Mouse (Mus musculus) layer of hippocampus, adult 9-10 months (tissue): ENCODE results near the gene Slco3a1.
A peak's percentile ranks its signal among the peaks of the same experiment; 100 is the strongest.

ENCODE experiments used
- DNase-seq: peaks from one replicate; pipeline ENCODE4 v3.0.0; 2022; ENCODE audit warnings: low spot score

Slco3a1 gene

DNA sequence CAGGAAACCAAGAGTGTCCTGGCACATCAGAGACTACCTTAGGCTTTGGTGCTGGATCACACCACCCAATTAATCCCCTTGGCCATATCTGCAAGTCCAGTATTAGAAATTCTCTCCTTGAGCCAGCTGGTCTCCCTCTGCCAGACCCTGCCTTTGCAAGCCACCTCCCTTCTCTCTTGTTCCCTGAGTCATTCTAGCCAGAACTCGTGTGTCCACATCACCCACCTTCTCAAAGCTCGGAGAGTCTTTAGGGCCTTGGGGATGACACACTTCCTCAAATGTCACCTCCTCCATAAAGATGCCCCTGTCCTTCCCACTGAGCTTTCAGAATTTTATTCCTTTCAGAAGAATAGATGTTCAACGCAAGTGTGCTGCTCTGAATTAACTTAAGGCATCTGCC, 172.3 kb downstream of the Slco3a1 start:
- DNase-seq = no peak

DNA sequence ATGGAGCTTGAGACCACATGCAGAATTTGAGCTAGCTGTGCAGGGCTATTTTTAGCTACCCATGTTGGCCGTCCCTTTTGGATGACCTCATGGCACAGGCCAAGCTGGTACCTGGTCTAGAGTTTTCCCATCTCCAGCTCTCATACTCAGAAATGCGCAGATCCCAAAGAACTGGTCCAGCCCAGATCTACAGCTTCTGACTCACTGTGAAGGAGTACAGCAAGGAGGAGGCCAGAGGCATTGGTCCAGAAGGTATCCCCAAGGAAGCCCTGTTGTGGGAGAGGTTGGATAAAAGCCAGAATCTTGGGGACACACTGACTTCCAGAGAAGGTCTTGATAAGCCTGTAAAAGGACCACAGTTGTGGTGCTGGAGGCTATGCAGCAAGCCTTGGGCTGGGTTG, 172.7 kb downstream of the Slco3a1 start:
- DNase-seq = no peak

DNA sequence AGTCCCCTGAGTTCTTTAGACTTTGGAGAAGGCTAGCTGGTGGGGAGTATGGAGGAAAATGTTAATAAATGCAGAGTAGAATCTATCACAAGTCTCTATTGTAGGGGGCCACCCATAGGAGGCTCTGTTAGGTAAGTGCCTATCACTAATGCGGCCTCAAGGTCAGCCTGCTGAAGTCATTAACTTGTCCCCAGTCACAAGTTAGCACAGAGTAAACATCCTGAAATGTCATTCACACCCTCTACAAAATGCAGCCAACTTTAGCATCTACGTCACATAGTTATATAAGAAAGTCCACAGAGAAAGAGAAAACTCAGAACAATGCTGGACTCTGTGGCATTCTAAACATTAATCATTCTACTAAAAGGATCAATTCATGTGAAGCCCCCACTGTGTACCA, 173.5 kb downstream of the Slco3a1 start:
- DNase-seq = no peak

DNA sequence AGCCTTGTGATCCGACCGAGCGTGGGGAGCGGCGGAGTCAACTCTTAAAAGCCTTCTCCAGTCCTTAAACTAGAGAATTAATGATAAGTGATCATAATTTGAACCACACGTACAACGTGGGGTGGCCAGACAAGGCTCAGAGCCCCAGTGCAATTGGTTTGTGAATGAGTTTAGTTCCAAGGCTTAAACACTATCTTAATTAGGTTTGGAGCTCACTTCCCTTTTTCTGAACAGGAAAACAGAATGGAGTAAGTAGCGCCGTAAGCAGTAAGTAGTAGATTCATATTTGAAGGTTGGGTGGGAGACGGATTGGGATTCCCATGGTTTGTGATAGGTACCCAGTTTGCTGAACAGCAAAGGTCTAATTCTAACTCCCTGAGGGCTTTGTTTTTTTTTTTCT, 176.7 kb downstream of the Slco3a1 start:
- DNase-seq = no peak

DNA sequence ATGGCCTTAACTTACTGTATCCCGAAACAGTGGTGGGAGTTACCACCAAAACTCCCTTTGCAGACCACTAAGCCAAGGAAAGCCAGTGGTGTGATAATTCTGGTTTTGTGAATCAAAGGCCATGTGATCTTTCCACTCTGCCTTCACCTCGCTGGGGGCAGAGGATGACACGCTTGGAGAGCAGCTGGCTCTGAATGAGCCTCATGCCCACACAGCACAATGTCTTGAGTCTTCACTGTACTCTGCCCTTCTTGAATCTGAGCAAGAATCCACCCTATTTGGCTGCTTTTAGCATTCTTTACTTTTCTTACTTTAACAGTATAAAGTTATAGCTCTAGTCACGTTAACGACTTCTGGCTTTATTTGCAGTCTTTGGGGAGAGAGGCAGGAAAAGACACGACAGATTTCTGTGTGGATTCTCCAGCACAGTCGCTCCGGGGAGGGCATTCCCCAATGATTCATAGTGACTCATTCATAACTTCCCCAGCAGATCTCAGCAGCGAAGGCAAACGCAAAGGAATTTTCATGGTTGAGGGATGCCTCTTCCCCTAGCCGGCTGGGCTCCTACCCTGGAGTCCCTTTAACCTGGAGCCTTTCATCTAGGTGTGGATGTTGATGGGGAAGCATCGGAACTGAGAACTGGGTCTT, 178.1 kb downstream of the Slco3a1 start:
- no peak for DNase-seq

DNA sequence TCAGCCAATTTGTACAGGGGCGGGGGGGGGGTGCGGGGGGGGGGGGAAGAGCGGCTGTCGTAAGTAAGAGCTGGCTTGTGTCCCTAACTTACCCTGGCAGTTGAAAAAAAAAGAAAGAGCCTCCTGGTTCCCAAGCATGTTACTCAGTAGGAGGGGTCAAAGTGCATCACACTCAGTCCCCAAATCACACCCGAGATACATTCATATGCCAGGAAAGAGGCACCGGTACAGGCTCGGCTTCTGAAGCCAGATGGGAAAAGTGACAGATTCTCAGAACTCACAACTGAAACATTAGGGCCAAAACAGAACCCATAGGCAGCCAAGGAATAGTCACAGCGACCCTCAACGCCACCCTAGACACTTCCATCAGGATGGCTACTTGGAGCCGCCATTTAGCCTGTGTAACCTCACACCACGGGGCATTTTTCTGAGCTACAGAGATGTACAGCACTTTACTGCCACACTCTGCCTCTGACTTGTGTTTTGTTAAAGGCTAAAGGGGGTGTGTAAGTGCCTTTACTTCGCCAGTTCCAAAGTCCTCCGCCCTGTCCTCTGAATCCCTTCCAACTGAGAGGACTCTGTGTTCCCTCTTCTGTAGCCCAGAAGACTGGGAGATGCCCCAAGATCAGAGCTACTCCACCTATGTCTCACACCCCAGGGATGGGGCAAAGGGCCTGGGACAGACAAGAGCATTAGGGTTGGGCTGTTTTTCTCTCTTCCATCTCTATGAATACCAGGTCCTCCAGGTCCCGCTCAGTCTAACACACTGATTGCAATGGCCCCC, 179.2 kb downstream of the Slco3a1 start:
- no peak for DNase-seq

DNA sequence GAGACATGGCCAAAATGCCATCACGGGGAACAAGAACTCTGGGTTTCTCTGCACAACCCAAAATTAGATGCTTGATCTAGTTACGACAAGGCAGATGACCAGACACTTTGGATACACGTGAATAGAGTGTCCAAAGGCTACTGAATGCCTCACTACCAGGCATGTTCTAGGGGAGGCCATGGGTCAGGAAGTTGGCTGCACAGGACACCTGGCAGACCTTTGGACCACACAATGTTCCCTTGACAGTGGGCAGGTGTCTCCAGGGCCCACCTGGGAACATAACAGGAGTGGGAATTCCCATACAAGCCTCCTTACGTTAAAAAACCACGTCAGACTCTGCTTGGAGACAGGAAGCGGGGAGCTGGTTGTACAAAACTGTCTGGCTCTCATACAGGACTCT, 181.5 kb downstream of the Slco3a1 start:
- no peak for DNase-seq

DNA sequence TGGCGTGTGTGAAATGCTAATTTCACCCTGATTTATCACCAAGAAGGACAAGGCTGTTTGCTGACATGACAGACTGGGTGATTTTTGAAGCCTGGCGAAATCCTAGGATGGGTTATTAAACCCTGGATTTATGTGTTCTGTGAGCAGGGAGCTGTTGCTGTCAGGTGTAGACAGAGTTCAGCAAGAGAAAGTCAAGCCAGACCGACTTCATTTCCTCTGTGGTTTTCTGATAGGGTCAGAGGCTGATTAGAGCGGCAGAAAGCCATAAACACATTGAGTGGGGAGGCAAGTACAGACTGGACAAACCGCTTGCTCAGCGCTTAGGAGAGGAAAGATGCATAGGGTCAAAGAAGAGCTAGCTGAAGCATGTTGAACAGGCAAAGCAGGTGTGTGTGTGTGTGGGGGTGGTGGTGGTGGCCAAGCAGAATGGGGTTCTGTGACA, 182.4 kb downstream of the Slco3a1 start:
- DNase-seq = no peak

DNA sequence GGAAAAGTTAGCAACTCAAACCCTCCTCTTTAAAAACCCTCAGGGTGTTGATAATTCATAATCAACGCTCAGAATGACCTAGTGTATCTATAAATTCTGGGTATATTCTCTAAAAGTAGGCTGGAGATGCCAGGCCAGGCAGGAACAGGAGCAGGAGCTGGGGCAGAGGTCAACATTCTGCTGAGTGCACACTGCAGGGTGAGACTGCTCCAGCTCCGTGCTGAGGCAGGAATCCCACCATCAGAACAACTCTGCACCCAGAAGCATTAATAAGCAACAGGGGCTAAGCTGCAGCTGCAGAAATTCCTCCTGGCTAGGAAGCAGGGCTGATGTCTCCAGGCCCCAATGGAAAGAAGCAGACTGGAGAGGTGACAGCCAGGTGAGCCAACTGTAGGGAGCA, 182.9 kb downstream of the Slco3a1 start:
- no peak for DNase-seq

DNA sequence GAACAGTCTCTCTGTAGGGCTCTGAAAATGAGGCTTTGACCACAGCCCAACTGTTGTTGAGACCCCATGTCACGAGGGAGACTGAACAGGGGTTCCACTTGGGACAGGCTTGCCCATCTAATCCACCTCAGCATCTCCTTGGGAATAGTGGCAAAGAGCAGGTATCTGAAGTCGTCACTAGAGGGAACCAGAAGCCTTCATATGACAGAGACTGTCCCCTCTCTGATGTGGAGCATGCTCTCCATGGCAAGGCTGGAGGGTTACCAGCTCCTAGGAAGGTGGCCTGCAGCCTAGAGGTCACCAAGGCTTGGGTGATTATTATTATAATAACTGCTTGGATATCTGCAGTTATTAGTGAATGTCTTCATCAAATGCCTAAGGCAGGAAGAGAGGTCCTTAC, 183.4 kb downstream of the Slco3a1 start:
- DNase-seq = no peak

DNA sequence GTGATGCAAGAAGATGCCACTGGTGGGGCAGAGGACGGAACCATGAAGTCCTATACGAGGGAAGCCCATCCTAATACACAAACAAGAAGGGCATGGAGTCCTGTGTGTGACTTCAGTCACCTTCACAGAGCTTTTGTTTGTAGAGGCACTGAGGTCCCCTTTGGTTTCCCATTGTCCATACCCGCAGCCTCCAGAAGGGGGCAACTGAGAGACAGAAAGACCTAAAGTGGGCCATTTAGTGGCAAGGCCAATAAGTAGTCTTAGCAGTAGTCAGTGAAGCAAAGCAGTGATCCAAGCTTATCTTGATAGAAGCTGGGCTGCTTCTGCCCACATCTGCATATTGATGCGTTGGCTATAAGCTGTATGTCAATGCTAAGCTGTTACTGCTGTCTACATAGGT, 184.9 kb downstream of the Slco3a1 start:
- no peak for DNase-seq

DNA sequence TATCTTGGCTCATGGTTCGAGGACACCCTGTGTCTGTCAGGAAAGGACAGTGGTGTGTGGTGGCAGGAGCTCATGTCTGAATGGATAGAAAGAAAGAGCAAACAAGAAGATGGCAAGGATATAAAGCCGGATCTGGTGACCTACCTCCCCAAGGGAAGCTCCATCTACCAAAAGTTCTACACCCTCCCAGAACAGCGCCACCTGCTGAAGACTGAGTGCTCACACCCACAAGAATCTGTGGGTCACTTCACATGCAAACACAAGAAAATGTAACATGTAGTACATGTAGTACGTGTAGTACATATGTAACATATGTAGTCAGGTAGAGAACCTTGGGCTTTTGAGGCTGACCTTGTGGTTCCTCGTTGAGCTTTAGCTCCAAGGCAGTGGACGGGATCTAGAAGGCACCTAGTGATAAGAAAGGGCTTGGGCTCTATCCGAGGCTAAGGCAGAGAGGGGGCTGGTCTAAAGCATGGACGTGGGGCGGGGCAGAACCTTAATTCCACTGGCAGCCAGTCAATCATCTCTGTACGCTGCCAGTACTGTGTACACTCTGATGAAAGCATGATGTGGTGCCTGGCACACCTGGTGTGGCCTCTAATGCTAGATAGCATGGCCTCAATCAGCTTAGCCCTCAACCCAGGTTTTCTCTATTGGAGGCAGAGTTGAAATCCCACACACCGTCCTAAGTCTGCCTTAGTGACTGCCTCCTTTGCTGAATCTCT, 186.2 kb downstream of the Slco3a1 start:
- no peak for DNase-seq

DNA sequence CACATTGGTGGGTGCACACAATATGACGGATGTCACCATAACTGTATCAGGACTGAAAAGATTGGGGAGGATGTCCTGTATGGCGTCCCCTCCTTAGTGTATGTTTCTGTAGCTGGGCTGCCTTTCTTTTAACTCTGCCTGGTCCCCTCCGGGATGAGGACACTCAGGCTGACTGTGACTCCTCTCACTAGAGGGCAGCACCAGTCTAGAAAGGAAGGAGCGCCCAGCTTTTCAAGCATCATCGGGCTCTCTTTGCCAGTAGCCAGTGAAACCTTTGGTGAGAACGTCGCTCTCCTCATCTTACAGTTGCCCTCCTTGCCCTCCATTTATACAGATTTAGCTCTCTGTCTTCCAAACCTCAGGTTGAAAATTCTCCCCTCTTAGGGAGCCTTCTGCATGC, 187.2 kb downstream of the Slco3a1 start:
- no peak for DNase-seq

DNA sequence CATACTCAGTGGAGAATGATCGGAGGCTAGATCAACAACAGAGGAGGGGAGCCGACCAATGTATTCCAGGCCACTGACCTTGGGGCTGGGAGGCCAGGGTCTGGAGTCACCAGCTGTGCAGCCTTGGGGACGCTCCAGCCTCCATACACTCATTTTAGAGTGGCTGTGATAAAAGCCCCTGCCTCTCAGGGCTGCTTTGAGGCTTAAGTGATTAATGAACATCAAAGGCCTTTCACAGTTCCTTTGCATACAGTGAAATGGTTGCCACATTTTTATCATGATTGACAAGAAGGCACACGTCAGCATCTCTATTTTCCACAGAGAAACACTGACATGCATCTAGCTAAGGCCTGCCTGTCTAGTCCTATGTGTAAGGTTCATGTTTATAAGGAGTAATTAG, 189.0 kb downstream of the Slco3a1 start:
- no peak for DNase-seq

DNA sequence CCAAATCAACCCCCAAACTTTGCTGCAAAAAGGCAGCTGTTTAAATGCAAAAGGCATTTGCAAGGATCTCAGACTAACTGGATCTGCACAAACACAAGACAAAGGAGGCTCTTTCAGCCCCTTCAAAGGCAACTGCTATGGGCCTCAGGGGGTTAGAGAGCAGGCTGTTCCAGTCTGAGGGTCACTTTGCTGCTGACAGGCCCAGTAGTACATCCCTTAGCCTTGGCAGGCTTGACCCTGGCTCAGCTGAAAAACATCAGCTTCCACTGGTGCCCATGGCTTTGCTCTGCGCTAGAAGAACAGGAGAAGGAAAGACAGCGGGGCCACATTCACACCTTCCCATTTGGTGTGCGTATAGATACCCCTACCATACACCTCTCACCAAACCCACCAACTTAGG, 189.6 kb downstream of the Slco3a1 start:
- DNase-seq = no peak

DNA sequence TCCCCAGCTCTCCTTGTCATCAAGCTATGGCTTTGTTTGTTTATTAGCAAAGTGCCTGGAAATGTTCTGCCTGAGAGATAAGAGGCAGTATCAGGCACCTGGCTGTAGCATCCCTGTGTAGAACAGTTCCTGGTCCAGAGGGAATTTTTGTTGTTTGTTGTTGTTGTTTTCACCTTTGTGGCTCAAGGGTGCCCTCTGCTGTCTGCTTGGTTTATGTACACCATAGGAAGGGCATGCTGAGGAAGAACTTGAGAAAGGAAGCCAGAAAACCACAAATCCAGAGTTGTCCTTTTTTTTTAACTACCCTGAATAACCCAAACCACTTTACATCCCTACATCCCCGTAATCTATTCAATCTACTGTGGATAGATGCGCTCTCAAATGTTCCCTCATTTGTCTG, 191.1 kb downstream of the Slco3a1 start:
- DNase-seq = no peak

DNA sequence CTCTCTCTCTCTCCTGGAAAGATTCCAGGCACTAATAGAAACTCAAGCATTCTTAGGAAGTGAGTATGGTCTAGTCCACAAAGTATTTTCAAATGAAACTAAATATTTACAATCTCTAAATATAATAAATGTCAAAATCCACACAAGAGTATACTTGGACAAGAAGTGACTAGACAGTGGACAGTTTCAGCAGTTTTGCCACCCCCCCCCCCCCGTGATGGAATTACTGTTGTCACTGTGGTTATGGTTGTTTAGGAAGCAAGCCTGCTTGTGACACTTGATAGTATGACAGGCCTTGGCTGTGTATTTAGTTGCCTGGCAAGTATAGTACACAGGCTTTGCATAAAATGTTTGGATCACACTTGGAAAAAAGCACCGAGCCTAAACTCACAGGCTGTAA, 192.9 kb downstream of the Slco3a1 start:
- DNase-seq = no peak

DNA sequence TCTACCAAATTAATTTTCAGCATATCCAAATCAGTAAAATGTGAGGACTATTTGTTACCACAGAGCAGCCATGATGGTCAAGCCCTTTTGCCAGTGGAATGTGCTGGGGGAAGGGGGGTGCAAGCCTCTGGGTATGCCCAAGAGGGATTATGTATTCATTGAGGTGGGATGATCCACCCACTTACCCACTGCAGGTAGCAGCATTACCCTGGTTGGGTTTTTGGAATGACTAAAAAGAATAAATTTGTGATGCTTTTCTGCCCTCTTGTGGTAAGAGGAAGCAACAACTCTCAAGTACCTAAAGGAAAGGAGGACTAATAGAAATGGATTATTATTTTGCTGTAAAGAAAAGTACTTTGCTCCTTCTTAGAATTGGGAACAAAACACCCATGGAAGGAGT, 197.6 kb downstream of the Slco3a1 start:
- DNase-seq = no peak

DNA sequence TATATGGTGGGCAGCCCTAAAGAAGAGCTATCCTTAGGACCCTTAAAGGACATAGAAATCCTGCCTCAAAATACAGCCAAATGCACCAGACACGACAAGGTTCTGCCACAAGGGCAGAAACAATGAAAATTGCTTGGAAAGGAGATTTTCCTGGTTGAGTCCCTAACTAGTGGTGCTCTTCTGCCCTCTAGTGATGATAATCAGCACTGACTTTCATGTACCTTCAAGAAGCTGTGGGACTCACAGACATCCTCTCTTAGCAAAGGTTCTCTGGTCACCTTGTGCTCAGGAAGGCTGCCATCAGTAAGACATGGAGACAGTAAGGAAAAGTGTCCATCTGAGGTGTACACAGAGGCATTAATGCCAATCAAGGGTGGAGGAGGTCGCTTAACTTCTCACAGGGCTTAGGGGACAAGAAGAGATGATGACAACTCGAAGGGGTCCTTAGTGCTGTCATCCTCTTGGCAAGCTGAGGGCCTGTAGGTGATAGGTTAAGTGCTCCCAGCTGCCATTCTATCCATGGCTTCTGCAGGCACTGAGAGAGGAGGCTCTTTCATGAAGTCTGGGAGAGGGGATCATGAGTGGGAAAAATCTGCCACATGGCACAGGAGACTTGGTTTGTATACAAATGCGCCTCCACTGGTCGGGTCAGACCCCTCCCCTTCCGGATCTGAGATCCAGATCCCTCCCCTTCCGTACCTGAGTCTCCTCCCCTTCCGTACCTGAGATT, 199.9 kb downstream of the Slco3a1 start:
- peak; percentile 67 for DNase-seq

DNA sequence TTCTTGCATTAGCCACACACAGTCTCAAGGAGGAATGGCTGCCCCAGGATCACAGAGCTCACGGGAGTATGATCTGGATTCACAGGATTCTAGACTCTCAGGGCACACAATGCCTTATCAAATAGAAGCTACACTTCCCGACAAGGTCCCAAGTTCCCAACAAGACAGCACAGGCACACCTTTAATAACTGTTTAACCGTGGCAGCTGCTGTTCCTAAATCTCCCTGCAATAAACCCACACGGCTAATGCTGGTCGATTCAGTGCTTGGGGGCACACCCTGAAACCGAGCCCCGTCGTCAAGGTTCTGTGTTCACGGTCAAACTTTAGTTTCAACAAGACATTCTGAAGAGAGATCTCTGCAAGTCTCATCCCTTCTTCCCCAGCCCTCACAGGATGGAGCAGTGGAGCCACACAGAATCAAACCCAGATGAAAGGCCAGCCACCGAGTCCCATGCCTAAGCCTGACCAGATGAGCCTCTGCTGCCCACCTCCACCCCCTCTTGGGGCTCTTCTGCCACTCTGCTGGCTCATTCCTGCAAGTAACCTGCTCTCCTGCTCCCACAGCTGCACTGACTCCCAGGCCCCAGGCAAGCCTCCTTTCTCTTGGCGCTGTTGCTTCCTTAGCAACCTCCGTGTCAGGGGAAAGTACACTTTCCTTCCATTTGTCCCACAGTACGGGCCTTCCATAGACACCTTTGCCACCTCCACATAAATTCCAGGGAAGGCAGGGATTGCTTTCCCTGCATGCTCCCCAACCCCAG, 200.7 kb downstream of the Slco3a1 start:
- DNase-seq = no peak

DNA sequence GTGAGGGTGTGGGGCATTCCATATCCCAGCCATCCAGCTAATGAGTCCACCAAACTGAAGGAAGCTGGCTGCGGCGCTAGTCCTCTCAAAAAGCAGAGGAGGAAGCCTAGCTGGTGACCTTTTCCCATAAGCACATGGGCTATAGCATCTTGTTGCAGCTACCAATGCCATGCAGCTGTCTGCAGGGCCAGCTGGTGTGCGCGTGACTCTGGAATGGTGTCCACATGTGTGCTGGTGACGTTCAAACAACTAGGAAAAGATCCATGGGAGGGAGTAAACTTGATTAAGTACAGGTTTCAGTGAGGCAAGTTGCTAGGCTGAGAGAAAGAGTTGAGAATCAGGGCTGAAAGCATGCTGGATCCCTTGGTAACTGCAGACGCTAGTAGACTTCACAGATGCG, 201.3 kb downstream of the Slco3a1 start:
- DNase-seq = no peak
